Mouse (Mus musculus) left cerebral cortex, postnatal 10 days (tissue): ENCODE data around the gene Haao. TPM values are rescaled to one million over a fixed set of nuclear protein-coding genes. Genes with fewer than 3 reads are reported as not detected.
"Not testable (repeated sequence)": the region's sequence is repeated elsewhere in the genome, so short reads cannot be mapped to it uniquely, and the experiment has no call there.

Experiments
- DNase-seq, 2 experiments: peaks; one replicate each; pipeline ENCODE4 v3.0.0; 2021 to 2022; ENCODE audit warnings: low spot score in 2 of 2, mixed read lengths in 1 of 2; ENCODE audit errors: extremely low spot score in 1 of 2
- intact Hi-C: fragments of 180-260 bp; cut with DNase I; formaldehyde crosslinking; loops from one replicate; pipeline ENCODE4 v1.15.1; 2025
- total RNA-seq, 2 experiments: library from RNA; stranded (reverse); gene quantifications; 2 replicates each; pipeline ENCODE4 v1.2.3; 2021

Haao gene
- total RNA-seq, 2 experiments from 2014 or later, result not detected

GRCm38 (mm10) chr17:83871354-83871753, 23.6 kb upstream of the Haao start:
- intact Hi-C loops, result loop anchor here (5.0 kb wide), 1 partner anchor 516 kb away; no protein-coding TSS in a partner anchor
- no peak for DNase-seq

GRCm38 (mm10) chr17:83870385-83870784, 22.6 kb upstream of the Haao start:
- intact Hi-C loops, result loop anchor here (5.0 kb wide), 1 partner anchor 517 kb away; no protein-coding TSS in a partner anchor
- no peak for DNase-seq

GRCm38 (mm10) chr17:83866582-83866981, 18.8 kb upstream of the Haao start:
- no peak for DNase-seq
- intact Hi-C loops, result no loop called here

GRCm38 (mm10) chr17:83865366-83865765, 17.6 kb upstream of the Haao start:
- intact Hi-C loops, result no loop called here
- no peak for DNase-seq

GRCm38 (mm10) chr17:83862134-83862881, 14.5 kb upstream of the Haao start:
- intact Hi-C loops, result no loop called here
- DNase-seq, result peak in 1 of 2 experiments; percentile 80

- intact Hi-C loops, result no loop called here
- DNase-seq, result peak; percentile 94 to 95
These were observed 13.8 kb upstream of the Haao start for GRCm38 (mm10) chr17:83861444-83862133.

- DNase-seq, intact Hi-C loops: not testable (repeated sequence)
These were observed 13.2 kb upstream of the Haao start for GRCm38 (mm10) chr17:83860968-83861367.

GRCm38 (mm10) chr17:83860224-83860623, 12.5 kb upstream of the Haao start:
- no peak for DNase-seq
- intact Hi-C loops, result no loop called here

- no peak for DNase-seq
- intact Hi-C loops, result no loop called here
These were observed 11.9 kb upstream of the Haao start for GRCm38 (mm10) chr17:83859639-83860038.

- intact Hi-C loops, result no loop called here
- no peak for DNase-seq
These were observed 10.7 kb upstream of the Haao start for GRCm38 (mm10) chr17:83858413-83858812.

- intact Hi-C loops, result loop anchor here (5.0 kb wide), 3 partner anchors 222 to 827 kb away; partner anchors contain the start of gene Kcng3
- peak in 1 of 2 experiments; percentile 59 for DNase-seq
These were observed 6.6 kb upstream of the Haao start for GRCm38 (mm10) chr17:83854284-83854918.

- intact Hi-C loops, result loop anchor here (5.0 kb wide), 3 partner anchors 222 to 827 kb away; partner anchors contain the start of gene Kcng3
- no peak for DNase-seq
These were observed 6.1 kb upstream of the Haao start for GRCm38 (mm10) chr17:83853831-83854230.

GRCm38 (mm10) chr17:83850864-83851263, 3.1 kb upstream of the Haao start:
- intact Hi-C loops, result loop anchor here (5.0 kb wide), 3 partner anchors 219 to 824 kb away; partner anchors contain the start of gene Kcng3
- no peak for DNase-seq

- DNase-seq, result peak; percentile 80 to 87
- intact Hi-C loops, result loop anchor here (5.0 kb wide), 3 partner anchors 218 to 823 kb away; partner anchors contain the start of gene Kcng3
These were observed 2.7 kb upstream of the Haao start for GRCm38 (mm10) chr17:83850458-83850857.

GRCm38 (mm10) chr17:83849717-83850116, 2.0 kb upstream of the Haao start:
- intact Hi-C loops, result loop anchor here (5.0 kb wide), 3 partner anchors 217 to 822 kb away; partner anchors contain the start of gene Kcng3

GRCm38 (mm10) chr17:83849081-83849675, 1.4 kb upstream of the Haao start:
- no peak for DNase-seq
- intact Hi-C loops, result no loop called here

More at GRCm38 (mm10) chr17:83849717-83850116, 2.0 kb upstream of the Haao start:
- no peak for DNase-seq

- no peak for DNase-seq
- intact Hi-C loops, result no loop called here
These were observed 719 bp upstream of the Haao start for GRCm38 (mm10) chr17:83848482-83848881.

- intact Hi-C loops, result no loop called here
- DNase-seq, result no peak
These were observed 663 bp downstream of the Haao start for GRCm38 (mm10) chr17:83847100-83847499.
